Mouse (Mus musculus): ENCODE measurements around the gene Noc4l.

GRCm38 (mm10) chr5:110604311-110604710, 48.9 kb downstream of the Noc4l start:
- TF ChIP-seq GATA1 (IDR thresholded peaks at IDR 0.05; ENCODE audit: borderline replicate concordance, low read length) (no peak), CTCF (IDR thresholded peaks at IDR 0.05; ENCODE audit: low read depth, low read length) (no peak), POLR2AphosphoS5 (IDR thresholded peaks at IDR 0.05; ENCODE audit: insufficient replicate concordance, low read depth, low read length) (no peak), GATA2 (IDR thresholded peaks at IDR 0.05; ENCODE audit: borderline replicate concordance, low read depth, low read length) (no peak)

All from G1E (cell line).